In genomic region chr1:164703560-164704131, GRCm38 (mm10) we compare ENCODE assay signal across 17 mouse cellular contexts.
DNase-seq lines count a peak whose midpoint lies in the region; ATAC-seq and TF ChIP-seq lines count a peak whose summit lies in the region.
"Had no signal": no experiment of that assay in that cellular context is flagged by ENCODE, and none has a peak within 500 bp of the region (broad histone marks: within the 10 kb centered on the region; RNA-seq: fewer than 3 reads in every experiment).

No protein-coding gene starts in this region.

- H3K27me3 ChIP-seq in kidney, postnatal 0 days (ENCODE audit: insufficient read depth, low read length): no peaks in the 10 kb centered on the region
- no peaks in the 10 kb centered on the region for H3K27me3 ChIP-seq in liver, embryonic 14.5 days (ENCODE audit: control insufficient read depth, insufficient read depth, low read length)
- no peaks in the 10 kb centered on the region for H3K27me3 ChIP-seq in hindbrain, embryonic 14.5 days (ENCODE audit: control insufficient read depth, insufficient read depth, low read length)
- H3K27me3 ChIP-seq: Patski had no signal

- TF ChIP-seq EP300 in liver, embryonic 14.5 days (IDR thresholded peaks at IDR 0.05; ENCODE audit: low read depth): no peak

- H3K4me2 ChIP-seq in kidney, postnatal 0 days (ENCODE audit: low read length): no peak overlapping the region
- no peak overlapping the region for H3K4me2 ChIP-seq in liver, embryonic 14.5 days (ENCODE audit: low read depth)
- no peak overlapping the region for H3K4me2 ChIP-seq in hindbrain, embryonic 14.5 days (replicated peaks)

- peak; percentile 92 for ATAC-seq in kidney, postnatal 0 days (replicated peaks; ENCODE audit: low FRiP score, low read depth)
- ATAC-seq in liver, embryonic 14.5 days (ENCODE audit: insufficient read depth): peak; percentile 55; the same call in 1 of the 2 replicates
- no peak for ATAC-seq in hindbrain, embryonic 14.5 days (ENCODE audit: low FRiP score)
- ATAC-seq: Patski had no signal

- TF ChIP-seq CTCF in lung, adult 2 months (IDR thresholded peaks at IDR 0.05; ENCODE audit: insufficient read depth, low read length): no peak
- TF ChIP-seq CTCF in kidney, postnatal 0 days (IDR thresholded peaks at IDR 0.05; ENCODE audit: low read depth): no peak
- no peak for TF ChIP-seq CTCF in liver, embryonic 14.5 days (IDR thresholded peaks at IDR 0.05; ENCODE audit: low read depth)

- 49% methylated on average over 4 of the region's 4 CpGs for WGBS in lung, adult 2 months
- 43% methylated on average over 4 of the region's 4 CpGs for WGBS in kidney, postnatal 0 days
- WGBS in liver, embryonic 14.5 days (ENCODE audit: insufficient replicate concordance): 37% methylated on average over 4 of the region's 4 CpGs
- 61% methylated on average over 4 of the region's 4 CpGs for WGBS in hindbrain, embryonic 14.5 days

- H3K36me3 ChIP-seq in kidney, postnatal 0 days (ENCODE audit: insufficient read depth, low read length): no peaks in the 10 kb centered on the region
- no peaks in the 10 kb centered on the region for H3K36me3 ChIP-seq in liver, embryonic 14.5 days (replicated peaks; ENCODE audit: control insufficient read depth, insufficient read depth, low read depth)
- no peaks in the 10 kb centered on the region for H3K36me3 ChIP-seq in hindbrain, embryonic 14.5 days (replicated peaks; ENCODE audit: control insufficient read depth, insufficient read depth)

- TF ChIP-seq POLR2A in lung, adult 2 months (IDR thresholded peaks at IDR 0.05; ENCODE audit: borderline replicate concordance, extremely low read depth, low read depth, low read length): no peak

- peak overlapping the region; percentile 79 for H3K27ac ChIP-seq in kidney, postnatal 0 days
- no peak overlapping the region for H3K27ac ChIP-seq in liver, embryonic 14.5 days
- no peak overlapping the region for H3K27ac ChIP-seq in hindbrain, embryonic 14.5 days
- H3K27ac ChIP-seq: gastrocnemius, adult 2 months had no signal

- H3K9me3 ChIP-seq in kidney, postnatal 0 days (replicated peaks; ENCODE audit: low read length): no peaks in the 10 kb centered on the region
- H3K9me3 ChIP-seq in liver, embryonic 14.5 days (ENCODE audit: control insufficient read depth, low read length): no peaks in the 10 kb centered on the region
- H3K9me3 ChIP-seq in hindbrain, embryonic 14.5 days (ENCODE audit: control insufficient read depth, low read length): no peaks in the 10 kb centered on the region

- peak; percentile 29 for DNase-seq in lung, postnatal 36 days
- no peak for DNase-seq in lung, adult 2 months
- peak; percentile 64 for DNase-seq in kidney, postnatal 0 days (ENCODE audit: low spot score)
- DNase-seq in liver, embryonic 14.5 days (ENCODE audit: low read depth in 3 of 3, low spot score in 3 of 3): peak; percentile 3 to 23 (median 14)
- peak; percentile 58 for DNase-seq in yolk sac, embryonic 10.5 days (ENCODE audit: low spot score)
- DNase-seq in layer of hippocampus, postnatal 25 days (ENCODE audit: extremely low spot score in 1 of 2, low spot score in 1 of 2): no peak
- DNase-seq in hindbrain, embryonic 14.5 days (ENCODE audit: low spot score): no peak
- no peak for DNase-seq in embryo, embryonic 9.5 days (ENCODE audit: extremely low spot score)
- DNase-seq: B cell, adult 2 months; cerebellum, adult 9-11 months; embryo, embryonic 11 days; forebrain, postnatal 0 days; gastrocnemius, adult 2 months; heart, adult 18-20 months; lung, adult 18-20 months; spleen, adult 18-20 months had no signal

- H3K9ac ChIP-seq in kidney, postnatal 0 days (ENCODE audit: low read depth, low read length): no peak overlapping the region
- H3K9ac ChIP-seq in liver, embryonic 14.5 days (replicated peaks): no peak overlapping the region
- no peak overlapping the region for H3K9ac ChIP-seq in hindbrain, embryonic 14.5 days
- H3K9ac ChIP-seq: forebrain, postnatal 0 days had no signal

- H3K4me3 ChIP-seq in lung, adult 2 months (replicated peaks; ENCODE audit: extremely low read depth, low read depth, low read length): no peak overlapping the region
- H3K4me3 ChIP-seq in kidney, postnatal 0 days (replicated peaks; ENCODE audit: low read depth, low read length): no peak overlapping the region
- H3K4me3 ChIP-seq in liver, embryonic 14.5 days (ENCODE audit: insufficient read depth in 1 of 2, low read depth in 2 of 2, low read length in 2 of 2): no peak overlapping the region
- no peak overlapping the region for H3K4me3 ChIP-seq in hindbrain, embryonic 14.5 days (replicated peaks; ENCODE audit: low read length)
- H3K4me3 ChIP-seq: gastrocnemius, adult 2 months had no signal

- H3K4me1 ChIP-seq in lung, adult 2 months (ENCODE audit: control insufficient read depth, insufficient read depth, low read length): no peaks in the 10 kb centered on the region; the same call in 1 of the 2 replicates
- no peaks in the 10 kb centered on the region for H3K4me1 ChIP-seq in kidney, postnatal 0 days (replicated peaks; ENCODE audit: insufficient read depth, low read length)
- no peaks in the 10 kb centered on the region; a peak in 1 of 4 replicates for H3K4me1 ChIP-seq in liver, embryonic 14.5 days (replicated peaks; ENCODE audit: control insufficient read depth in 2 of 2, insufficient read depth in 2 of 2, low read length in 1 of 2)
- H3K4me1 ChIP-seq in hindbrain, embryonic 14.5 days (replicated peaks; ENCODE audit: control insufficient read depth, insufficient read depth, low read length): 0 out of 2 replicates have a peak, but pooled peaks cover 4% of the 10 kb centered on the region

Comparison
In these comparisons a context has a peak if more than half of its experiments do, and no peak if none do; other contexts are left out.
1. DNase-seq: peak in lung, postnatal 36 days (single experiment), kidney, postnatal 0 days (single experiment), liver, embryonic 14.5 days (3 of 3) and yolk sac, embryonic 10.5 days (single experiment); none in lung, adult 2 months (single experiment), layer of hippocampus, postnatal 25 days (0 of 2), hindbrain, embryonic 14.5 days (single experiment) and embryo, embryonic 9.5 days (single experiment).